Mouse (Mus musculus): ENCODE results near the gene Sh3tc1.

DNA sequence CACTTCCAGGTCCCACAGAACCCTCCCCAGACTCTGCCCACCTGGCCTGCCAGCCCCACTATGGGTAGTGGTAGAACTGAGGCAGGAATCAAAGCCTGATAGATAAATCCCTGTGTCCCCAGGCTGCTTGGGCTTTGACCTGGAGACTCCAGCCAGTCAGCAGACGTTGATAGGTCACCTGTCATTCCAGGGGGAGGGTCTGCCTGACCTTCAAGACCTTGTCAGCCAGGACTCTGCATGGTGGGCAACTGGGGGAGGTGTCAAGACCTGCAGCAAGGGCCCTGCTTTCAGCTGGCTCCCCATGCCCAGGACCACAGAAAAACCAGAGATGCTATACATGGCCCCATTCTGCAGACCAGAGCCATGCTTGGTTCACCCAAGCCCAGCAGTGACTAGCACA, 67.2 kb downstream of the Sh3tc1 start:
- TF ChIP-seq CTCF (conservative IDR thresholded peaks at IDR 0.05; ENCODE audit: insufficient read depth, insufficient read length, low read depth, low read length) = no peak
- no peak for TF ChIP-seq POLR2A (IDR thresholded peaks at IDR 0.05; ENCODE audit: low read depth, low read length)
